Mouse (Mus musculus): ENCODE measurements at regions not wholly inside any gene's neighbourhood (a gene's known extent, or its start where the extent isn't known, plus 50 kb on each side); places are given as distances from the start of the nearest gene placed in this dataset.

DNA sequence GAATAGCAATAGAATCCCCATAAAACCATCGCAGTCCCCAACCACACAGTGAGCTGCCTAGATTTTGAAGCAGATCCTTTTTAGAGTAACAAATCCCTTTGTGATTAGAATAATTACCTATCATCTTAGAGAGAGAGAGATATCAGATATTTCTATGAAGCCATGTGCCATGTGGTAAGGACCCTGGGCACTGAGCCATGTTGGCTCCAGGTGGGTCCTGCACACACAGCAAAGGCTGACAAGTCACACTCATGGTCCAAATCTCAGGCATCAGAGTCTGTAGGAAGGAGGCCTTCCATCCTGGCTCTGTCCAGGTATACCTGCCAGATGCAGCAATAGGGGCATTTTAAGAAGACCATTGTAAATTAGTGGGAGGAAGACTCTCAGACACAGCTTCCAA, 73.6 kb upstream of the Mrps9 start:
- Histone ChIP-seq H3K9ac (ENCODE audit: low read length) (no peak overlapping the region), H3K27ac (ENCODE audit: low read depth, low read length) (no peak overlapping the region), H3K4me2 (no peak overlapping the region), H3K36me3 (ENCODE audit: control insufficient read depth, insufficient read depth, low read length) (no peaks in the 10 kb centered on the region), H3K9me3 (ENCODE audit: control insufficient read depth, low read length) (no peaks in the 10 kb centered on the region), H3K4me3 (ENCODE audit: low read depth, low read length) (no peak overlapping the region), H3K4me1 (ENCODE audit: control insufficient read depth, insufficient read depth, low read length) (no peaks in the 10 kb centered on the region; the same call in 1 of the 2 replicates), H3K27me3 (ENCODE audit: control insufficient read depth, insufficient read depth, low read length) (no peaks in the 10 kb centered on the region)
- WGBS, result 96% methylated on average over 1 of the region's 1 CpGs
- no peak for DNase-seq (ENCODE audit: low spot score, missing footprints)
- no peak for ATAC-seq (ENCODE audit: low FRiP score)

DNA sequence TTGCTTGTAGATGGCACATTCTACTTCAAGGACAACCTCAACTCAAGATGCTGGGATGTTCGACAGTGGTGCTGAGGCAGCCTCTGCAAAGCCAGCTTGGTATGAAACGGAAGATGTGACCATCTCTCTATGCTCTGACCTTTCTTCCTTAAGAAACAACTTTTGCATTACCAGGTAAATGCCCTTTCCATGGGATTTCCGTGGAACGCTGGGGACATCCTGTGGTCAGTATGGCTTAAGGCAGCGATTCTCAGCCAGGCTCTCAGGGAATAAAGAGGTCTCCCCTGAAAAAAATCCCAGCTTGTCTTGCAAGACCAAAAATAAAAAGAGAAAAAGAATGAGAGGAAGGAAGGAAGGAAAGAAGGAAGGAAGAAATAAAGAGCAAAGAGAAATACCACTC, 71.3 kb upstream of the Mrps9 start:
- no peak overlapping the region for H3K9ac ChIP-seq (ENCODE audit: low read length)
- H3K4me1 ChIP-seq (ENCODE audit: control insufficient read depth, insufficient read depth, low read length), result no peaks in the 10 kb centered on the region; the same call in 1 of the 2 replicates
- H3K4me2 ChIP-seq, result no peak overlapping the region
- DNase-seq (ENCODE audit: low spot score, missing footprints), result peak; percentile 92
- H3K27ac ChIP-seq (ENCODE audit: low read depth, low read length), result no peak overlapping the region
- ATAC-seq (ENCODE audit: low FRiP score), result no peak
- no peaks in the 10 kb centered on the region for H3K9me3 ChIP-seq (ENCODE audit: control insufficient read depth, low read length)
- H3K4me3 ChIP-seq (ENCODE audit: low read depth, low read length), result no peak overlapping the region
- H3K36me3 ChIP-seq (ENCODE audit: control insufficient read depth, insufficient read depth, low read length), result no peaks in the 10 kb centered on the region
- 43% methylated on average over 5 of the region's 5 CpGs for WGBS
- H3K27me3 ChIP-seq (ENCODE audit: control insufficient read depth, insufficient read depth, low read length), result no peaks in the 10 kb centered on the region

DNA sequence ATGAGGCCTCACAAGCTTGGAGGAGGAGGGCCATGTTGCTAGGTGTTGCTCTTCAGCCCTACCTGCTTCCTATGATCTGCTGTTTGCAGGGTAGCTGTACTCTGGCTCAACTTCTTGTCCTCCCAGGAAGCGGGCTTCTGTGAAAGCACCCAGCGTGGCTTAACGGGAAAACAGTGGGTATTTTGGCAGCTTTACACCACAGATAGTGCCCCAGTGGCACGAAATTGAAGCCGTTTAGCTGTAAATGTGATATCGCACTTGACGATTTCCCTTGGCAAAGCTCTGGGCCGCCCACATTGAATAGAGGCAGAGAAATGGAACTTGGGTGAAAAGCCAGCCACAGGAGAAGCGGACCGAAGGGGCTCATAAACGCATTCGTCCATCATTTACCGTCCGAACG, 70.8 kb upstream of the Mrps9 start:
- no peak overlapping the region for H3K27ac ChIP-seq (ENCODE audit: low read depth, low read length)
- peak; percentile 81 for DNase-seq (ENCODE audit: low spot score, missing footprints)
- WGBS, result 76% methylated on average over 15 of the region's 15 CpGs

DNA sequence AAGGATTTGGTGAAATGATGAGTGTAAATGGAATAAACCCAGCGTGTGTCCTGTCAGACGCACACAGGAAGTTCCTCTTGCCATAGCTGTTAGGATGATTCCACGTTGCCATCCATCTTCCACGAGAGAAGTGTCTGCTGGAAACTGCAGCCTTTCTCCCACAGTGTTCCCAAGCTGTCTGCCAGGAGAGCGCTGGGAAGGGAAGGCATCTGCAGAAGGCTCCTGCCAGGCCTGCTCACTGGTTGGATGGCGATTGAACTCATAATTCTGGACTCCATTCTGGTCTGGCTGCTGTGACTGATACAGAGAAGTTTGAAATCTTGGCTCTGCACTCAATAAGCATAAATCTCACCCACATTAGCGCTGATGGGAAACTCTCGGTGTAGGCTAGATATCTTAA, 69.5 kb upstream of the Mrps9 start:
- Histone ChIP-seq H3K4me3 (ENCODE audit: low read depth, low read length) (no peak overlapping the region), H3K9ac (ENCODE audit: low read length) (no peak overlapping the region), H3K27ac (ENCODE audit: low read depth, low read length) (no peak overlapping the region), H3K4me1 (ENCODE audit: control insufficient read depth, insufficient read depth, low read length) (no peaks in the 10 kb centered on the region; the same call in 1 of the 2 replicates), H3K27me3 (ENCODE audit: control insufficient read depth, insufficient read depth, low read length) (no peaks in the 10 kb centered on the region), H3K9me3 (ENCODE audit: control insufficient read depth, low read length) (no peaks in the 10 kb centered on the region), H3K4me2 (no peak overlapping the region), H3K36me3 (ENCODE audit: control insufficient read depth, insufficient read depth, low read length) (no peaks in the 10 kb centered on the region)
- 84% methylated on average over 8 of the region's 8 CpGs for WGBS
- DNase-seq (ENCODE audit: low spot score, missing footprints) (peak; percentile 81), ATAC-seq (ENCODE audit: low FRiP score) (no peak)

More for the DNA sequence above, 70.8 kb upstream of the Mrps9 start:
- Histone ChIP-seq H3K36me3 (ENCODE audit: control insufficient read depth, insufficient read depth, low read length) (no peaks in the 10 kb centered on the region), H3K9me3 (ENCODE audit: control insufficient read depth, low read length) (no peaks in the 10 kb centered on the region), H3K9ac (ENCODE audit: low read length) (no peak overlapping the region), H3K4me1 (ENCODE audit: control insufficient read depth, insufficient read depth, low read length) (no peaks in the 10 kb centered on the region; the same call in 1 of the 2 replicates), H3K4me3 (ENCODE audit: low read depth, low read length) (no peak overlapping the region), H3K27me3 (ENCODE audit: control insufficient read depth, insufficient read depth, low read length) (no peaks in the 10 kb centered on the region), H3K4me2 (no peak overlapping the region)
- ATAC-seq (ENCODE audit: low FRiP score), result no peak

DNA sequence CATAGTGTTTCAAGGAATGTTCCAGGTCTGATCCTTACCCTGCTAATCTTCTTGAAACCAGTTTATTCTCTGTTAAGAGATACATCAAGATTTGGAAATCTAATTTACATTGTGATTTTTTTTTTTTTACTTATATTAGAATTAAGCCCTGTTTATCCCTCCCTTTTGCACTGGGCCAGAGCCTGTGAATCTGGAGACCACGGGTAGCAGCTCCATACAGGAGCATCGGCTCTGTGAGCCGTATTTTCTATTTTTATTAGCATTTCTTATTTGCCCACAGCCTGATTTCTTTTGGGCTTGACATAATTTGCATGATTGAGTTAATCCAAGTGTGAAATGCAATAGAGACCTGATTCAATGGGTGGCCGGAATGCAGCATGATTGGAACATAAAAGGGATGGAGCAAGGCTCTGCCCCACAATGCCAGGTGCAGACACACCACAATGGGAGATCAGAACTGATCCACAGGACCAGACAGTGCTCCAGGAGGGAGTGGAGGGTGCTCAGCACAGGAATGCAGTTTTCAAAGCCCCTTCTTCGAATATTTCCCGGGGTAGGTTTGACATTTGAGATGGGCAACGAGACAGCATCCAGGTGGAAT, 67.9 kb upstream of the Mrps9 start:
- no peaks in the 10 kb centered on the region for H3K27me3 ChIP-seq (ENCODE audit: control insufficient read depth, insufficient read depth, low read length)
- WGBS, result 44% methylated on average over 7 of the region's 7 CpGs
- H3K4me1 ChIP-seq (ENCODE audit: control insufficient read depth, insufficient read depth, low read length), result no peaks in the 10 kb centered on the region; the same call in 1 of the 2 replicates
- ATAC-seq (ENCODE audit: low FRiP score) (peak; percentile 76), DNase-seq (ENCODE audit: low spot score, missing footprints) (peak; percentile 79)
- H3K27ac ChIP-seq (ENCODE audit: low read depth, low read length), result no peak overlapping the region
- H3K9ac ChIP-seq (ENCODE audit: low read length), result no peak overlapping the region
- no peaks in the 10 kb centered on the region for H3K36me3 ChIP-seq (ENCODE audit: control insufficient read depth, insufficient read depth, low read length)
- H3K4me3 ChIP-seq (ENCODE audit: low read depth, low read length), result no peak overlapping the region
- H3K4me2 ChIP-seq, result no peak overlapping the region
- no peaks in the 10 kb centered on the region for H3K9me3 ChIP-seq (ENCODE audit: control insufficient read depth, low read length)

DNA sequence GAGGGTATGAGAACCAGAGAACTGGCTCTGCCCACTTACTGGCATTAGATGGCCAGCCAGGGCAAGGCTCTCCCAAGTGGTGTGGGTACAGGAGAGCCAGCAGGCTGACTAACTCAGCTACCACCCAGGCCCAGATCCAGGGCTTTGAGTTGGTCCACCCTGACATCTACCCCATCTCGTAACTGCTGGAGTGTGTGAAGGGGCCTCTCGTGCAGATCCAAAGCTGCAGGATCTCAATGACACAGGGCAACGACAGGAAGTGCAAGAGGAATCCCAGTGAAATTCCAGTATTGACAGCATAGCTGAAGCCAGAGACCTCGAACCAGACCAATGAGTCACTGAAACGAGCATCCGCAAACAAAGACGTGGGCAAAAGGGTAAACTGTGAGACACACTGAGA, 63.8 kb upstream of the Mrps9 start:
- 79% methylated on average over 7 of the region's 7 CpGs for WGBS
- Histone ChIP-seq H3K4me3 (ENCODE audit: low read depth, low read length) (no peak overlapping the region), H3K9me3 (ENCODE audit: control insufficient read depth, low read length) (no peaks in the 10 kb centered on the region), H3K27me3 (ENCODE audit: control insufficient read depth, insufficient read depth, low read length) (no peaks in the 10 kb centered on the region), H3K36me3 (ENCODE audit: control insufficient read depth, insufficient read depth, low read length) (no peaks in the 10 kb centered on the region), H3K4me2 (no peak overlapping the region), H3K4me1 (ENCODE audit: control insufficient read depth, insufficient read depth, low read length) (no peaks in the 10 kb centered on the region), H3K9ac (ENCODE audit: low read length) (no peak overlapping the region), H3K27ac (ENCODE audit: low read depth, low read length) (no peak overlapping the region)
- DNase-seq (ENCODE audit: low spot score, missing footprints) (peak; percentile 26), ATAC-seq (ENCODE audit: low FRiP score) (no peak)

DNA sequence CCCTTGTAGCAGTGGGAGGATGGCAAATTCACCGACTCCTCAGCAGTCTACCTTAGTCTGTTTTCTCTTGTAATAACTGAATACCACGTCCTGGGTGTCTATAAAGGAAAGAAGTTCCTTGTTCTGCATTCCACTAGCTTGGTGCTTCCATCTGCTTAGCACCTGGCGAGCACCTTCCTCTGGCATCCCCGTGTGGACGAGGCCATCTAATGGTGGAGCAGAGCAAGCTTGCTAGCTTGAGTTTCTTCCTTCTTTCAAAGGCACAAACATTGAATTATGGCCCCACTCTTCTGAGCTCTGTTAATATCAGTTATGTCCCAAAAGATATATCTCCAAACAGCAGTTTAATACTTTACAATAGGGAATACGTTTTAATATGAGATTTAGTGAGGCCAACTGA, 62.6 kb upstream of the Mrps9 start:
- ATAC-seq (ENCODE audit: low FRiP score), result no peak
- H3K27me3 ChIP-seq (ENCODE audit: control insufficient read depth, insufficient read depth, low read length), result no peaks in the 10 kb centered on the region
- H3K4me1 ChIP-seq (ENCODE audit: control insufficient read depth, insufficient read depth, low read length), result no peaks in the 10 kb centered on the region

More for the DNA sequence above, 62.6 kb upstream of the Mrps9 start:
- DNase-seq (ENCODE audit: low spot score, missing footprints), result no peak
- WGBS, result 75% methylated on average over 6 of the region's 6 CpGs
- H3K36me3 ChIP-seq (ENCODE audit: control insufficient read depth, insufficient read depth, low read length), result no peaks in the 10 kb centered on the region
- H3K9me3 ChIP-seq (ENCODE audit: control insufficient read depth, low read length), result no peaks in the 10 kb centered on the region
- H3K4me3 ChIP-seq (ENCODE audit: low read depth, low read length), result no peak overlapping the region
- H3K9ac ChIP-seq (ENCODE audit: low read length), result no peak overlapping the region
- no peak overlapping the region for H3K27ac ChIP-seq (ENCODE audit: low read depth, low read length)
- H3K4me2 ChIP-seq, result no peak overlapping the region

Measured in midbrain, embryonic 11.5 days (tissue).